Mouse (Mus musculus) cortical plate, adult 2 months (tissue): ENCODE results near the gene Abcc1.

Experiments
- CTCF ChIP-seq: fragments of 200-500 bp; IDR thresholded peaks from 2 replicates; pipeline ENCODE4 v1.5.1; 2011; ENCODE audit warnings: mild to moderate bottlenecking, control low read depth, low read length; ENCODE audit not compliant: insufficient read depth; ENCODE audit errors: extremely low read depth
- POLR2A ChIP-seq: fragments of 200-500 bp; IDR thresholded peaks from 2 replicates; pipeline ENCODE4 v1.6.1; 2011; ENCODE audit warnings: mild to moderate bottlenecking, low read length, control low read depth; ENCODE audit not compliant: insufficient read depth; ENCODE audit errors: extremely low read depth

- TF ChIP-seq POLR2A (no peak), CTCF (no peak)
Measured at GRCm38 (mm10) chr16:14376352-14376751, 15.0 kb downstream of the Abcc1 start.
